Mouse (Mus musculus) embryonic facial prominence, embryonic 15.5 days (tissue): ENCODE data around the gene Gm10228. TPM values are rescaled to one million over a fixed set of nuclear protein-coding genes. Genes with fewer than 3 reads are reported as not detected.
"Not testable (repeated sequence)": the region's sequence is repeated elsewhere in the genome, so short reads cannot be mapped to it uniquely, and the experiment has no call there.

Experiments
- ATAC-seq: fragments of 200-750 bp; cut with Nextera tagmentation; 2 replicates; pipeline ENCODE4 v1.8.0; 2017; ENCODE audit warnings: low read depth, moderate TSS enrichment; ENCODE audit not compliant: insufficient number of reproducible peaks, low FRiP score, low TSS enrichment
- H3K27ac ChIP-seq: fragments of 300-500 bp; sonication (generic); replicated peaks from 2 replicates; pipeline ENCODE4 v1.5.1; 2015; ENCODE audit warnings: mild to moderate bottlenecking, inconsistent platforms
- H3K27me3 ChIP-seq: fragments of 300-500 bp; sonication (generic); 2 replicates; pipeline ENCODE4 v1.6.1; 2015; ENCODE audit warnings: inconsistent platforms
- H3K36me3 ChIP-seq: fragments of 300-500 bp; sonication (generic); 2 replicates; pipeline ENCODE4 v1.6.1; 2015; ENCODE audit warnings: mild to moderate bottlenecking, inconsistent platforms
- H3K4me1 ChIP-seq: fragments of 300-500 bp; sonication (generic); 2 replicates; pipeline ENCODE4 v1.6.1; 2015; ENCODE audit warnings: inconsistent platforms
- H3K4me2 ChIP-seq: fragments of 300-500 bp; sonication (generic); replicated peaks from 2 replicates; pipeline ENCODE4 v1.6.1; 2015; ENCODE audit warnings: mild to moderate bottlenecking, inconsistent platforms
- H3K4me3 ChIP-seq: fragments of 300-500 bp; sonication (generic); replicated peaks from 2 replicates; pipeline ENCODE4 v1.5.1; 2015; ENCODE audit warnings: mild to moderate bottlenecking, inconsistent platforms
- H3K9ac ChIP-seq: fragments of 300-500 bp; sonication (generic); 2 replicates; pipeline ENCODE4 v1.6.1; 2015; ENCODE audit warnings: inconsistent platforms
- H3K9me3 ChIP-seq: fragments of 300-500 bp; sonication (generic); replicated peaks from 2 replicates; pipeline ENCODE4 v1.6.1; 2016; ENCODE audit warnings: inconsistent platforms
- WGBS: fragments of 180-500 bp; shearing (Covaris S2); methylation state at CpG from one replicate; pipeline ENCODE4 v1.1.7; 2015; 5-methylcytosine and 5-hydroxymethylcytosine counted together
- polyA plus RNA-seq: library from polyadenylated mRNA; unstranded; fragments of >200 nt; fragmentation: Nextera tagmentation; extraction: Ambion mirVana; gene quantifications from 2 replicates; pipeline ENCODE4 v1.2.1, GENCODE M21; 2015

The Gm10228 gene
- polyA plus RNA-seq: 3.1 and 7.4 TPM in 2 replicates

DNA sequence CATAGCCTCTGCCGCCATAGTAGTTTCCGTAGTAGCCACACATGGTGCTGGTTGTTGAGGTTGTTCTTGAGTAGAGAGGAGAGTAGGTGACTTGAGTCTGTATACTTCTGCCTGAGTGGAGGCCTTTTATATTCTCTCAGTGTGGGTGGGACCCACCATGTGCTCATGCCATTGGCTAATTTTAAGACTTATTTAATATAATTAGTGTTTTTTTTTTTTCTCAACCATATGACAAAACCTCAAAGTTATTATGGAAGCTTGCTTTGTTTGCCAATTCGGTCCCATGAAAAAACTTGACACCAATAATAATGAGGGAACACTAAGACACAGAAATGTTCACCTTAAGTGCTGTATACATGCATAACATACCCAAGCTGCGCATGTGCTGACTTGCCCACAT, at the start of gene Gm10228:
Gene Gm10228 (minus strand): TSS at position 101 of the 400 bp plus-strand sequence.
- not testable (repeated sequence) for H3K4me3 ChIP-seq, H3K9ac ChIP-seq, H3K27me3 ChIP-seq, H3K27ac ChIP-seq, H3K9me3 ChIP-seq, ATAC-seq, H3K4me1 ChIP-seq, H3K4me2 ChIP-seq, H3K36me3 ChIP-seq
- 79% methylated on average over 2 of the region's 4 CpGs for WGBS

DNA sequence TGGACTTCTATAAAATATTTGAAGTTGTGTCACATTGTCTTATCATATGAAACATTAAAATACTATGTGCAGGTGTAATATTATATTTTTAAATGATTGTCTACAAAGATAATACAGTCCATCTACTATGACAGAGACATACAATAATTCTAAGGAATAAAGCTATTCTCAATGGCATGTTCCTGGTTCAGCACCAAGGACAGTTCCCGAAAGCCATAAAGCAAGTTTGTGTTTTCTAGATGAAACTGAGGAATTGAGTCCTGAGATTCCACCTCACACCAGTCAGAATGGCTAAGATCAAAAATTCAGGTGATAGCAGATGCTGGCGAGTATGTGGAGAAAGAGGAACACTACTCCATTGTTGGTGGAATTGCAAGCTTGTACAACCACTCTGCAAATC, 29.8 kb upstream of the Gm10228 start:
- H3K4me1 ChIP-seq, ATAC-seq, H3K27ac ChIP-seq, H3K4me2 ChIP-seq, H3K9ac ChIP-seq, H3K9me3 ChIP-seq, H3K4me3 ChIP-seq, H3K36me3 ChIP-seq, H3K27me3 ChIP-seq: not testable (repeated sequence)
- 59% methylated on average over 2 of the region's 2 CpGs for WGBS

DNA sequence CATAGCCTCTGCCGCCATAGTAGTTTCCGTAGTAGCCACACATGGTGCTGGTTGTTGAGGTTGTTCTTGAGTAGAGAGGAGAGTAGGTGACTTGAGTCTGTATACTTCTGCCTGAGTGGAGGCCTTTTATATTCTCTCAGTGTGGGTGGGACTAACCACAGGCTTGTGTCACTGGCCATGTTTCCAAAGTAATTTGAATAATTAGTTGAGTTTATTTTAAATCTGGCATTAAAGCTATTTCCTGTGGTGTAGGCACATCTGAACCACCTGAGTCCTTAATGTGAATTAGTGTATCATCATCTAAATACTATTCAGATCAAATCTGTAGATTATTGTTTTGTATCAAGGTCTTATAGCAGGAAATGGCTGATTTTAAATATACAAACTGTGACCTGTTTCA, 22.6 kb upstream of the Gm10228 start, which contains the start of gene 1110025L11Rik:
Gene 1110025L11Rik (minus strand): TSS at position 101 of the 400 bp plus-strand sequence.
- not testable (repeated sequence) for H3K4me3 ChIP-seq, H3K9ac ChIP-seq, H3K4me1 ChIP-seq, ATAC-seq, H3K9me3 ChIP-seq, H3K36me3 ChIP-seq, H3K4me2 ChIP-seq, H3K27ac ChIP-seq, H3K27me3 ChIP-seq
- WGBS: no CpG with 5 or more reads among the region's 2 CpGs

DNA sequence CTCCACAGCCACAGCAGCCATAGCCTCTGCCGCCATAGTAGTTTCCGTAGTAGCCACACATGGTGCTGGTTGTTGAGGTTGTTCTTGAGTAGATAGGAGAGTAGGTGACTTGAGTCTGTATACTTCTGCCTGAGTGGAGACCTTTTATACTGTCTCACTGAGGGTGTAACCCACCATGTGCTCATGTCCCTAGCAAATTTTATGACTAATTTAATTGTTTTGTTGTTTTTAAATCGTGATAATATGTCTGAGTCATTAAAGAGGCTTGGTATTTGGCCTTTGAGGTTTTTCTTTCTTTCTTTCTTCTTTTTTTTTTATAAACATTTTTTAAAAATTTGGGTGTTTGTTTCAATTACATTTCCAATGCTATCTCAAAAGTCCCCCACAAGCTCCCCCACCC, 6.5 kb upstream of the Gm10228 start, which contains the start of gene Krtap6-5:
Gene Krtap6-5 (minus strand): TSS at position 101 of the 400 bp plus-strand sequence.
- Histone ChIP-seq H3K9ac (no peak within 1 kb of the TSS), H3K4me2 (no peak within 1 kb of the TSS), H3K27ac (no peak within 1 kb of the TSS), H3K4me1 (no peaks in the 10 kb centered on the region), H3K27me3 (no peaks in the 10 kb centered on the region), H3K9me3 (no peaks in the 10 kb centered on the region), H3K4me3 (no peak within 1 kb of the TSS), H3K36me3 (no peaks in the 10 kb centered on the region)
- WGBS: 82% methylated on average over 3 of the region's 3 CpGs
- no peak for ATAC-seq

DNA sequence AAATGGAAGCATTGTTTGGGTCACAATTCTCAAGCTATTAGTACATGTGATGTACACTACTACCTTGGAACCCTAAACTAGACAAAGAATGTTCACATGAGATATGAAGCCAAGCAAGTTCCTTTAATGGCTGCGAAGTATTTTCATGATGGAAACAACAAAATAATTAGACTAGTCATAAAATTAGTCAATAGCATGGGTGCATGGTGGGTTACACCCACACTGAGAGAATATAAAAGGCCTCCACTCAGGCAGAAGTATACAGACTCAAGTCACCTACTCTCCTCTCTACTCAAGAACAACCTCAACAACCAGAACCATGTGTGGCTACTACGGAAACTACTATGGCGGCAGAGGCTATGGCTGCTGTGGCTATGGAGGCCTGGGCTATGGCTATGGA, 9.9 kb downstream of the Gm10228 start, which contains the start of gene Krtap6-1:
Gene Krtap6-1 (plus strand): TSS at position 301 of the 400 bp plus-strand sequence.
- not testable (repeated sequence) for ATAC-seq, H3K9ac ChIP-seq, H3K4me3 ChIP-seq, H3K4me1 ChIP-seq, H3K27me3 ChIP-seq, H3K9me3 ChIP-seq, H3K27ac ChIP-seq, H3K4me2 ChIP-seq, H3K36me3 ChIP-seq
- 96% methylated on average over 3 of the region's 3 CpGs for WGBS

DNA sequence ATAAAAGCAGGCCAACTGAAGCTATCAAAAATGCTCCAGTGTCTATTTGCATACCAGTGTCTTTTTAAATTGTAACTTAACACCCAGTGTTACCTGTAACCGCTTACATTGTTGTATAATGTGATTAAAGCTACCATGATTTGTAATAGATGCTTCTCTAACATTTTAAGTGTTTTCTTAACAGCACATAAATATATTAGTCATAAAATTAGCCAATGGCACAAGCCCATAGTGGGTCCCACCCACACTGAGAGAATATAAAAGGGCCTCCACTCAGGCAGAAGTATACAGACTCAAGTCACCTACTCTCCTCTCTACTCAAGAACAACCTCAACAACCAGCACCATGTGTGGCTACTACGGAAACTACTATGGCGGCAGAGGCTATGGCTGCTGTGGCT, 26.3 kb downstream of the Gm10228 start, which contains the start of gene Gm10229:
Gene Gm10229 (plus strand): TSS at position 301 of the 400 bp plus-strand sequence.
- not testable (repeated sequence) for H3K4me1 ChIP-seq, H3K27me3 ChIP-seq, H3K27ac ChIP-seq, ATAC-seq, H3K9ac ChIP-seq, H3K4me2 ChIP-seq, H3K4me3 ChIP-seq, H3K9me3 ChIP-seq, H3K36me3 ChIP-seq
- WGBS: 85% methylated on average over 2 of the region's 3 CpGs

DNA sequence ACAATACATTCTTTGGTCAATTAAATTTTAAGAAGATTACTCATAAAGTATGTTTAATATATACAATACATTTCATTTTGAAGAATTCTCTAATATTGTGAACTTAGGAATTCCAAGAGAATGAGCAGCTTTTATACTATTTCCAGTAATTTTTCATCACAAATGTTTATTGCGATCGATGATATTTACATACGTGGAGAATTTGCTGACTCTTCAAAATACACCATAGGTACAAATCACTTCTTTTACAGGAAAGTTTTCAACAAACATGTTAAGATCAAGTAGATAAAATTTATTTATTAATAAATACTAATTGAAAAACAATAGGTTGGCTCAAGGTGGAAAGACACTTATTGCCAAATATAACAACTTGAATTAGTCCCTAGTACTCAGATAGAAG, 27.3 kb downstream of the Gm10228 start:
- no peak overlapping the region for H3K9ac ChIP-seq
- no peaks in the 10 kb centered on the region for H3K36me3 ChIP-seq
- no peaks in the 10 kb centered on the region for H3K9me3 ChIP-seq
- H3K4me3 ChIP-seq: no peak overlapping the region
- ATAC-seq: no peak
- H3K27me3 ChIP-seq: no peaks in the 10 kb centered on the region
- WGBS: 95% methylated on average over 3 of the region's 3 CpGs
- H3K27ac ChIP-seq: no peak overlapping the region
- H3K4me1 ChIP-seq: no peaks in the 10 kb centered on the region
- H3K4me2 ChIP-seq: no peak overlapping the region

DNA sequence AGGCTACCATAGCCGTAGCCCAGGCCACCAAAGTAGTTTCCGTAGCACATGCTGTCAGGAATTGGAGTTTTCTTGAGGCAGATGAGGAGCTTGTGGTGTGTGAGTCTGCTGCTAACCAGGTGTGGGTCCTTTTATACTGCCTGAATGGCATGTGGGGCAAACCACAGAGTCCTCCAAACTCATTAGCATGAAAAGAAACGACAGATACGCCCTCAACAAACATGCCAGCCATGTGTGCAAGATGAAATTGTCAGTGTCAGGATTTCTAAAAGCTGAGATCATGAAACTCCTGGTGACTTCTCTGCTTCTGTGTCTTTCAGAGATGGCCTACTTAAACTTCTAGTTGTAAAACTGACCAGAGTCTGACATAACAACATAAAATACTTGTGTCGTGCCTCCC, 30.6 kb downstream of the Gm10228 start, which contains the start of gene Krtap22-2:
Gene Krtap22-2 (minus strand): TSS at position 101 of the 400 bp plus-strand sequence.
- ATAC-seq: no peak
- H3K9me3 ChIP-seq: no peaks in the 10 kb centered on the region
- no peak within 1 kb of the TSS for H3K9ac ChIP-seq
- no peak within 1 kb of the TSS for H3K27ac ChIP-seq
- no peaks in the 10 kb centered on the region for H3K4me1 ChIP-seq
- H3K27me3 ChIP-seq: no peaks in the 10 kb centered on the region
- no peak within 1 kb of the TSS for H3K4me2 ChIP-seq
- no peak within 1 kb of the TSS for H3K4me3 ChIP-seq
- 72% methylated on average over 5 of the region's 5 CpGs for WGBS
- no peaks in the 10 kb centered on the region for H3K36me3 ChIP-seq

Other genes starting within 250 kb of the Gm10228 start
- gene Gm20741, start 229.3 kb downstream of the Gm10228 start, polyA plus RNA-seq: 37.2 and 90.3 TPM in 2 replicates
- 0.26 TPM in 1 of 2 replicates, not detected in the other for gene Krtap15, start 221.3 kb downstream of the Gm10228 start, polyA plus RNA-seq
- 0.41 TPM in 1 of 2 replicates, not detected in the other for gene Krtap14, start 215.3 kb downstream of the Gm10228 start, polyA plus RNA-seq
- not detected in 2 replicates for gene Krtap19-1, start 172.1 kb downstream of the Gm10228 start, polyA plus RNA-seq
- not detected in 2 replicates for gene Krtap19-2, start 167.2 kb downstream of the Gm10228 start, polyA plus RNA-seq
- gene Krtap19-3, start 163.4 kb downstream of the Gm10228 start, polyA plus RNA-seq: not detected in 2 replicates
- not detected in 2 replicates for gene Krtap19-4, start 156.4 kb downstream of the Gm10228 start, polyA plus RNA-seq
- not detected in 2 replicates for gene Krtap19-5, start 145.0 kb downstream of the Gm10228 start, polyA plus RNA-seq
- 0.70 TPM in 1 of 2 replicates, not detected in the other for gene Krtap19-9b, start 109.2 kb downstream of the Gm10228 start, polyA plus RNA-seq
- 0.29 and 0.30 TPM in 2 replicates for gene Krtap16-3, start 78.6 kb downstream of the Gm10228 start, polyA plus RNA-seq
- 12.1 and 30.8 TPM in 2 replicates for gene Krtap22-2, start 30.7 kb downstream of the Gm10228 start, polyA plus RNA-seq
- gene Gm10229, start 26.2 kb downstream of the Gm10228 start, polyA plus RNA-seq: 12.6 and 33.0 TPM in 2 replicates
- 1.7 and 5.2 TPM in 2 replicates for gene Krtap6-1, start 9.8 kb downstream of the Gm10228 start, polyA plus RNA-seq
- 2.6 and 6.2 TPM in 2 replicates for gene Krtap6-5, start 6.4 kb upstream of the Gm10228 start, polyA plus RNA-seq
- gene 1110025L11Rik, start 22.5 kb upstream of the Gm10228 start, polyA plus RNA-seq: 0.51 and 3.3 TPM in 2 replicates
- gene Krtap6-3, start 42.5 kb upstream of the Gm10228 start, polyA plus RNA-seq: 1.3 and 3.1 TPM in 2 replicates
- gene Gm6358, start 99.4 kb upstream of the Gm10228 start, polyA plus RNA-seq: 1.5 TPM in 1 of 2 replicates, not detected in the other
- gene Gm10061, start 109.6 kb upstream of the Gm10228 start, polyA plus RNA-seq: 1.8 TPM in 1 of 2 replicates, not detected in the other
- gene Gm9789, start 116.5 kb upstream of the Gm10228 start, polyA plus RNA-seq: not detected in 2 replicates
- gene Gm7735, start 128.0 kb upstream of the Gm10228 start, polyA plus RNA-seq: not detected in 2 replicates
- gene 1110057P08Rik, start 133.3 kb upstream of the Gm10228 start, polyA plus RNA-seq: not detected in 2 replicates
- 0.46 and 0.57 TPM in 2 replicates for gene Krtap20-2, start 164.4 kb upstream of the Gm10228 start, polyA plus RNA-seq